Mouse (Mus musculus): ENCODE measurements around the gene Hdac7.

GRCm38 (mm10) chr15:97862881-97863493 lies 18.7 kb upstream of the Hdac7 start:
- TF ChIP-seq CTCF (conservative IDR thresholded peaks at IDR 0.05; ENCODE audit: low read length) = no peak
- no peak for TF ChIP-seq POU5F1 (IDR thresholded peaks at IDR 0.05; ENCODE audit: borderline replicate concordance, low read length)

Measured in E14TG2a.4 (cell line).